Mouse (Mus musculus): ENCODE results near the gene Slc2a1. TPM values are rescaled to one million over a fixed set of nuclear protein-coding genes. Genes with fewer than 3 reads are reported as not detected.

The Slc2a1 gene
- total and polyA plus RNA-seq, 3 experiments = 33.4 to 64.9 (median 46.2) TPM

DNA sequence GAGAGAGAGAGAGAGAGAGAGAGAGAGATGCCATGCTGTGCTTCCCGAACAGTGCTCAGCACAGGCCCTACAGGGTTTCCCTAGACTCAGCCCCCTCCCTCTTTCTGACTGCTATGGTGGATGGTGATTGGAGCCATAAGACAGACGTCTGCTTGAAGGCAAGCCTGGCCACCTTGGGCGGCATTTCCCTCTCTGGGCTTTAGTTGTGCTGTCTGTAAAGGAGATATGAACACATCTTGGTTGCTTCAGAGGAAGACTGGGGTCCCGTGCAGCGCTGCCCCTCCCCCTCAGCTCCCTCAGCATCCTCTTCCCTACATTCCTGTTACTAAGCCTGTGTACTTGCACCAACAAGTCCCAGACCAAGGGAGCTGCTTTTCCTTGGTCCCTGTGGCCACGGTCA lies 33.9 kb upstream of the Slc2a1 start:
- Histone ChIP-seq H3K9me3 (replicated peaks; ENCODE audit: low read length) (no peaks in the 10 kb centered on the region), H3K4me1 (ENCODE audit: control insufficient read depth in 1 of 2, insufficient read depth in 2 of 2) (no peaks in the 10 kb centered on the region), H3K36me3 (replicated peaks in 1 of 2; ENCODE audit: control insufficient read depth in 1 of 2, insufficient read depth in 1 of 2, low read length in 1 of 2) (no peaks in the 10 kb centered on the region), H3K9ac (ENCODE audit: insufficient read depth, low read depth) (no peak overlapping the region), H3K27ac (ENCODE audit: insufficient read depth, low read depth) (no peak overlapping the region), H3K27me3 (replicated peaks) (peaks cover 15% of the 10 kb centered on the region), H3K4me3 (replicated peaks in 1 of 3; ENCODE audit: low read depth in 2 of 3, low read length in 2 of 3, poor library complexity in 1 of 3) (no peak overlapping the region), H3K79me2 (replicated peaks; ENCODE audit: control insufficient read depth, extremely low read depth, insufficient read depth, poor library complexity, severe bottlenecking) (no peaks in the 10 kb centered on the region), H3K4me2 (ENCODE audit: insufficient read depth, low read depth, poor library complexity, severe bottlenecking) (no peak overlapping the region)
- in situ Hi-C loops (cut with MboI; ENCODE audit: low pct_ligation_motif_present, low pct_unique_long_range_greater_than_20kb, low sequenced_read_pairs) = no loop called here
- TF ChIP-seq UBTF (IDR thresholded peaks at IDR 0.05; ENCODE audit: low read depth, low read length) = no peak
- TF ChIP-seq MXI1 (IDR thresholded peaks at IDR 0.05; ENCODE audit: low read depth, low read length) = no peak
- TF ChIP-seq KAT2A (IDR thresholded peaks at IDR 0.05; ENCODE audit: insufficient replicate concordance, low read length) = no peak
- no peak for TF ChIP-seq CHD1 (IDR thresholded peaks at IDR 0.05; ENCODE audit: low read depth, low read length)
- no peak for TF ChIP-seq JUND (conservative IDR thresholded peaks at IDR 0.05; ENCODE audit: low read depth, low read length)
- no peak for TF ChIP-seq ETS1 (conservative IDR thresholded peaks at IDR 0.05; ENCODE audit: low read depth, low read length)
- no peak for DNase-seq (ENCODE audit: extremely low read depth)
- dilution Hi-C loops (cut with MboI; ENCODE audit: extremely low pct_ligation_motif_present, extremely low pct_unique_long_range_greater_than_20kb, low sequenced_read_pairs) = no loop called here

DNA sequence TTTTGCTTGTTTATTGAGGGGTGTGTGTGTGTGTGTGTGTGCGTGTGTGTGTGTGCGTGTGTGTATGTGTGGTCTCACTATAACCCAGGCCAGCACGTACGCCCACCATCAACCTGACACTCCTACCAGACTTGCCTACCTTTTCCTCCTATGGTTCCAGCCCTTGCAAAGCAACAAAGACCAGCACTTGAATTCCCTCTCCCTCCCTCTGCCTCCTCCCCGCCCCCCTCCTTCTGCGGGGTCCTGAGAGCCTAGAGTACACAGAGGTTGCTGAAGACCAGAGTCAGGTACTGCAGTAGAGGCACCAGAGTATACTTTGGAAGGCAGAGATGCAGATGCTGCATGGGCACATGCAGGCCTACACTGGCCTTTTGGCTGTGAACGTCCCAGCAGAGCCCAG lies 33.2 kb upstream of the Slc2a1 start:
- Histone ChIP-seq H3K79me2 (replicated peaks; ENCODE audit: control insufficient read depth, extremely low read depth, insufficient read depth, poor library complexity, severe bottlenecking) (no peaks in the 10 kb centered on the region), H3K27ac (ENCODE audit: insufficient read depth, low read depth) (no peak overlapping the region), H3K9ac (ENCODE audit: insufficient read depth, low read depth) (no peak overlapping the region), H3K4me1 (ENCODE audit: control insufficient read depth in 1 of 2, insufficient read depth in 2 of 2) (no peaks in the 10 kb centered on the region), H3K9me3 (replicated peaks; ENCODE audit: low read length) (no peaks in the 10 kb centered on the region), H3K4me2 (ENCODE audit: insufficient read depth, low read depth, poor library complexity, severe bottlenecking) (no peak overlapping the region), H3K4me3 (replicated peaks in 1 of 3; ENCODE audit: low read depth in 2 of 3, low read length in 2 of 3, poor library complexity in 1 of 3) (no peak overlapping the region), H3K36me3 (replicated peaks in 1 of 2; ENCODE audit: control insufficient read depth in 1 of 2, insufficient read depth in 1 of 2, low read length in 1 of 2) (no peaks in the 10 kb centered on the region), H3K27me3 (replicated peaks) (peaks cover 15% of the 10 kb centered on the region)
- dilution Hi-C loops (cut with MboI; ENCODE audit: extremely low pct_ligation_motif_present, extremely low pct_unique_long_range_greater_than_20kb, low sequenced_read_pairs) = no loop called here
- DNase-seq (ENCODE audit: extremely low read depth) = no peak
- in situ Hi-C loops (cut with MboI; ENCODE audit: low pct_ligation_motif_present, low pct_unique_long_range_greater_than_20kb, low sequenced_read_pairs) = no loop called here
- TF ChIP-seq ZC3H11A (IDR thresholded peaks at IDR 0.05; ENCODE audit: low read depth, low read length) (no peak), HCFC1 (IDR thresholded peaks at IDR 0.05; ENCODE audit: low read depth, low read length) (no peak), GABPA (IDR thresholded peaks at IDR 0.05; ENCODE audit: insufficient replicate concordance, low read depth, low read length) (no peak)

- H3K9me3 ChIP-seq (replicated peaks; ENCODE audit: low read length) = peaks cover 2% of the 10 kb centered on the region
- H3K9ac ChIP-seq (ENCODE audit: insufficient read depth, low read depth) = no peak overlapping the region
- H3K27ac ChIP-seq (ENCODE audit: insufficient read depth, low read depth) = no peak overlapping the region
- dilution Hi-C loops (cut with MboI; ENCODE audit: extremely low pct_ligation_motif_present, extremely low pct_unique_long_range_greater_than_20kb, low sequenced_read_pairs) (no loop called here), in situ Hi-C loops (cut with MboI; ENCODE audit: low pct_ligation_motif_present, low pct_unique_long_range_greater_than_20kb, low sequenced_read_pairs) (no loop called here)
- H3K79me2 ChIP-seq (replicated peaks; ENCODE audit: control insufficient read depth, extremely low read depth, insufficient read depth, poor library complexity, severe bottlenecking) = no peaks in the 10 kb centered on the region
- H3K4me2 ChIP-seq (ENCODE audit: insufficient read depth, low read depth, poor library complexity, severe bottlenecking) = no peak overlapping the region
- no peaks in the 10 kb centered on the region for H3K36me3 ChIP-seq (replicated peaks in 1 of 2; ENCODE audit: control insufficient read depth in 1 of 2, insufficient read depth in 1 of 2, low read length in 1 of 2)
- DNase-seq (ENCODE audit: extremely low read depth) = no peak
- TF ChIP-seq MAX (IDR thresholded peaks at IDR 0.05; ENCODE audit: low read length) (no peak), BHLHE40 (IDR thresholded peaks at IDR 0.05; ENCODE audit: low read depth, low read length) (no peak), MYC (IDR thresholded peaks at IDR 0.05; ENCODE audit: low read depth, low read length) (no peak), SIN3A (IDR thresholded peaks at IDR 0.05; ENCODE audit: low read length) (no peak), E2F4 (IDR thresholded peaks at IDR 0.05; ENCODE audit: insufficient replicate concordance, low read depth, low read length) (no peak), RCOR1 (conservative IDR thresholded peaks at IDR 0.05; ENCODE audit: low read depth, low read length) (no peak), USF2 (conservative IDR thresholded peaks at IDR 0.05; ENCODE audit: low read depth, low read length) (no peak), IRF4 (IDR thresholded peaks at IDR 0.05; ENCODE audit: low read depth, low read length) (no peak), MXI1 (IDR thresholded peaks at IDR 0.05; ENCODE audit: low read depth, low read length) (no peak), PAX5 (IDR thresholded peaks at IDR 0.05; ENCODE audit: low read length) (no peak), ZNF384 (IDR thresholded peaks at IDR 0.05; ENCODE audit: low read depth, low read length) (no peak), MEF2A (IDR thresholded peaks at IDR 0.05; ENCODE audit: borderline replicate concordance, low read depth, low read length) (no peak), TBP (conservative IDR thresholded peaks at IDR 0.05; ENCODE audit: low read depth, low read length) (no peak), KAT2A (IDR thresholded peaks at IDR 0.05; ENCODE audit: insufficient replicate concordance, low read length) (no peak), NELFE (IDR thresholded peaks at IDR 0.05; ENCODE audit: low read depth, low read length) (no peak)
- peaks cover 15% of the 10 kb centered on the region for H3K27me3 ChIP-seq (replicated peaks)
- H3K4me1 ChIP-seq (ENCODE audit: control insufficient read depth in 1 of 2, insufficient read depth in 2 of 2) = no peaks in the 10 kb centered on the region
- H3K4me3 ChIP-seq (replicated peaks in 1 of 3; ENCODE audit: low read depth in 2 of 3, low read length in 2 of 3, poor library complexity in 1 of 3) = no peak overlapping the region
Observed at GRCm38 (mm10) chr4:119076336-119076735, 32.2 kb upstream of the Slc2a1 start.

All from CH12.LX (cell line).